Mouse (Mus musculus): ENCODE results near the gene Jmjd6. TPM values are rescaled to one million over a fixed set of nuclear protein-coding genes. Genes with fewer than 3 reads are reported as not detected.

Gene Jmjd6
- polyA plus RNA-seq, 1 experiment from 2014 or later, result 37.0 TPM

- Histone ChIP-seq H3K27ac (ENCODE audit: low read length) (no peak overlapping the region), H3K27me3 (replicated peaks; ENCODE audit: insufficient read depth, low read length) (no peaks in the 10 kb centered on the region), H3K4me2 (replicated peaks; ENCODE audit: low read depth, low read length) (no peak overlapping the region), H3K4me3 (ENCODE audit: low read depth, low read length) (no peak overlapping the region), H3K36me3 (ENCODE audit: insufficient read depth, low read length) (peaks cover 26% of the 10 kb centered on the region), H3K9ac (replicated peaks; ENCODE audit: low read depth) (no peak overlapping the region), H3K4me1 (ENCODE audit: insufficient read depth, low read depth, low read length) (no peaks in the 10 kb centered on the region), H3K9me3 (ENCODE audit: low read length) (no peaks in the 10 kb centered on the region)
- TF ChIP-seq EP300 (IDR thresholded peaks at IDR 0.05) (no peak), CTCF (IDR thresholded peaks at IDR 0.05) (no peak)
- ATAC-seq (no peak), DNase-seq (ENCODE audit: low spot score) (no peak)
- 70% methylated on average over 3 of the region's 3 CpGs for WGBS
These were observed 24.9 kb upstream of the Jmjd6 start for GRCm38 (mm10) chr11:116868129-116868528.

- ATAC-seq (no peak; the same call in 1 of the 2 replicates), DNase-seq (ENCODE audit: low spot score) (no peak)
- H3K9ac ChIP-seq (replicated peaks; ENCODE audit: low read depth), result no peak overlapping the region
- no peaks in the 10 kb centered on the region for H3K9me3 ChIP-seq (ENCODE audit: low read length)
- peaks cover 22% of the 10 kb centered on the region; the same call in 1 of the 2 replicates for H3K36me3 ChIP-seq (ENCODE audit: insufficient read depth, low read length)
- no peaks in the 10 kb centered on the region for H3K27me3 ChIP-seq (replicated peaks; ENCODE audit: insufficient read depth, low read length)
- H3K4me2 ChIP-seq (replicated peaks; ENCODE audit: low read depth, low read length), result no peak overlapping the region
- no peaks in the 10 kb centered on the region for H3K4me1 ChIP-seq (ENCODE audit: insufficient read depth, low read depth, low read length)
- TF ChIP-seq EP300 (IDR thresholded peaks at IDR 0.05) (no peak), CTCF (IDR thresholded peaks at IDR 0.05) (no peak)
- H3K27ac ChIP-seq (ENCODE audit: low read length), result no peak overlapping the region
- WGBS, result 65% methylated on average over 12 of the region's 12 CpGs
- no peak overlapping the region for H3K4me3 ChIP-seq (ENCODE audit: low read depth, low read length)
These were observed 22.8 kb upstream of the Jmjd6 start for GRCm38 (mm10) chr11:116865945-116866585.

- Histone ChIP-seq H3K9ac (replicated peaks; ENCODE audit: low read depth) (no peak overlapping the region), H3K36me3 (ENCODE audit: insufficient read depth, low read length) (peaks cover 25% of the 10 kb centered on the region; the same call in 1 of the 2 replicates), H3K27ac (ENCODE audit: low read length) (no peak overlapping the region), H3K27me3 (replicated peaks; ENCODE audit: insufficient read depth, low read length) (no peaks in the 10 kb centered on the region), H3K4me3 (ENCODE audit: low read depth, low read length) (no peak overlapping the region), H3K9me3 (ENCODE audit: low read length) (no peaks in the 10 kb centered on the region), H3K4me2 (replicated peaks; ENCODE audit: low read depth, low read length) (no peak overlapping the region), H3K4me1 (ENCODE audit: insufficient read depth, low read depth, low read length) (no peaks in the 10 kb centered on the region)
- TF ChIP-seq CTCF (IDR thresholded peaks at IDR 0.05) (no peak), EP300 (IDR thresholded peaks at IDR 0.05) (no peak)
- WGBS, result 48% methylated on average over 10 of the region's 10 CpGs
- no peak for DNase-seq (ENCODE audit: low spot score)
- ATAC-seq, result no peak
These were observed 21.2 kb upstream of the Jmjd6 start for GRCm38 (mm10) chr11:116864444-116864843.

GRCm38 (mm10) chr11:116857183-116857850, 14.1 kb upstream of the Jmjd6 start:
- Histone ChIP-seq H3K9ac (replicated peaks; ENCODE audit: low read depth) (no peak overlapping the region), H3K27ac (ENCODE audit: low read length) (no peak overlapping the region), H3K4me3 (ENCODE audit: low read depth, low read length) (no peak overlapping the region), H3K27me3 (replicated peaks; ENCODE audit: insufficient read depth, low read length) (no peaks in the 10 kb centered on the region), H3K4me2 (replicated peaks; ENCODE audit: low read depth, low read length) (no peak overlapping the region), H3K36me3 (ENCODE audit: insufficient read depth, low read length) (peaks cover 20% of the 10 kb centered on the region; the same call in 1 of the 2 replicates), H3K9me3 (ENCODE audit: low read length) (no peaks in the 10 kb centered on the region), H3K4me1 (ENCODE audit: insufficient read depth, low read depth, low read length) (no peaks in the 10 kb centered on the region; the same call in 1 of the 2 replicates)
- TF ChIP-seq EP300 (IDR thresholded peaks at IDR 0.05) (no peak), CTCF (IDR thresholded peaks at IDR 0.05) (no peak)
- DNase-seq (ENCODE audit: low spot score) (no peak), ATAC-seq (no peak)
- 68% methylated on average over 12 of the region's 12 CpGs for WGBS

- peak overlapping the region; percentile 95 for H3K4me3 ChIP-seq (ENCODE audit: low read depth, low read length)
- no peaks in the 10 kb centered on the region for H3K9me3 ChIP-seq (ENCODE audit: low read length)
- 0 out of 2 replicates have a peak overlapping the region, but pooled peaks have one; percentile 98 for H3K27ac ChIP-seq (ENCODE audit: low read length)
- H3K36me3 ChIP-seq (ENCODE audit: insufficient read depth, low read length), result peaks cover 7% of the 10 kb centered on the region; the same call in 1 of the 2 replicates
- H3K27me3 ChIP-seq (replicated peaks; ENCODE audit: insufficient read depth, low read length), result no peaks in the 10 kb centered on the region
- TF ChIP-seq CTCF (IDR thresholded peaks at IDR 0.05), result no peak
- no peak for TF ChIP-seq EP300 (IDR thresholded peaks at IDR 0.05)
- no peaks in the 10 kb centered on the region; the same call in 1 of the 2 replicates for H3K4me1 ChIP-seq (ENCODE audit: insufficient read depth, low read depth, low read length)
- peak overlapping the region; percentile 76 for H3K9ac ChIP-seq (replicated peaks; ENCODE audit: low read depth)
- no peak for DNase-seq (ENCODE audit: low spot score)
- 25% methylated on average over 10 of the region's 10 CpGs for WGBS
- H3K4me2 ChIP-seq (replicated peaks; ENCODE audit: low read depth, low read length), result peak overlapping the region; percentile 65
- no peak for ATAC-seq
These were observed 11.0 kb upstream of the Jmjd6 start for GRCm38 (mm10) chr11:116854279-116854678.

- peak overlapping the region; percentile 65 for H3K4me2 ChIP-seq (replicated peaks; ENCODE audit: low read depth, low read length)
- TF ChIP-seq EP300 (IDR thresholded peaks at IDR 0.05) (no peak), CTCF (IDR thresholded peaks at IDR 0.05) (no peak)
- no peaks in the 10 kb centered on the region; the same call in 1 of the 2 replicates for H3K4me1 ChIP-seq (ENCODE audit: insufficient read depth, low read depth, low read length)
- no peaks in the 10 kb centered on the region for H3K9me3 ChIP-seq (ENCODE audit: low read length)
- no peaks in the 10 kb centered on the region for H3K27me3 ChIP-seq (replicated peaks; ENCODE audit: insufficient read depth, low read length)
- under 1% methylated on average over 36 of the region's 36 CpGs for WGBS
- H3K4me3 ChIP-seq (ENCODE audit: low read depth, low read length), result peak overlapping the region; percentile 95
- peak overlapping the region; percentile 76 for H3K9ac ChIP-seq (replicated peaks; ENCODE audit: low read depth)
- DNase-seq (ENCODE audit: low spot score) (peak; percentile 98), ATAC-seq (peak; percentile 90)
- H3K36me3 ChIP-seq (ENCODE audit: insufficient read depth, low read length), result 0 out of 2 replicates have a peak, but pooled peaks cover 5% of the 10 kb centered on the region
- H3K27ac ChIP-seq (ENCODE audit: low read length), result peak overlapping the region; percentile 98
These were observed 10.3 kb upstream of the Jmjd6 start for GRCm38 (mm10) chr11:116853512-116853928.
